Mouse (Mus musculus): ENCODE data around the gene Glmp. TPM values are rescaled to one million over a fixed set of nuclear protein-coding genes. Genes with fewer than 3 reads are reported as not detected.

Gene Glmp
- total and polyA plus RNA-seq, 3 experiments = 42.7 to 163 (median 75.6) TPM

DNA sequence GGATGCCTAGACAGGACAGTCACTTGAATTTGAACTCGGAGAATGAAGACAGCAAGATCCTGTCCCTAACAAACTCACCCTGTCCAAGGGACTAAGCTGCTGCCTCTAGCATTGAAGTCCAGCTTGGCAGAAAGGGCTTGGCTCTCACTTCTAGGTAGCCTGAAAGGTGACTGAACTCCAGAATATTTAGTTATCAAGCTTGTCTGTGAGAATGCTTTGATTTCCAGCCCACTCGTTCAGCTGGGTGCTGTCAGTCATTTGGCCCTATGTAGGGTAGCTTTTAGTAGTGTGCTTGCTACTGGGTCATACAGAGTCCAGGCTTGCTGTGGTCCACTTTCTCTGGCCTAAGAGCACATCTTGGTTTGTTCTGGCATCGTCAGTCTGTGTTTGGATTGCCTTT lies 14.2 kb downstream of the Glmp start:
- in situ Hi-C loops (cut with MboI; ENCODE audit: low pct_ligation_motif_present, low pct_unique_long_range_greater_than_20kb, low sequenced_read_pairs) (no loop called here), dilution Hi-C loops (cut with MboI; ENCODE audit: extremely low pct_ligation_motif_present, extremely low pct_unique_long_range_greater_than_20kb, low sequenced_read_pairs) (no loop called here)
- Histone ChIP-seq H3K27ac (ENCODE audit: insufficient read depth, low read depth) (no peak overlapping the region), H3K4me1 (ENCODE audit: control insufficient read depth in 1 of 2, insufficient read depth in 2 of 2) (peaks cover 10 to 25% of the 10 kb centered on the region in 2 experiments), H3K4me2 (ENCODE audit: insufficient read depth, low read depth, poor library complexity, severe bottlenecking) (no peak overlapping the region), H3K9ac (ENCODE audit: insufficient read depth, low read depth) (no peak overlapping the region), H3K79me2 (replicated peaks; ENCODE audit: control insufficient read depth, extremely low read depth, insufficient read depth, poor library complexity, severe bottlenecking) (peaks cover 41% of the 10 kb centered on the region), H3K36me3 (replicated peaks in 1 of 2; ENCODE audit: control insufficient read depth in 1 of 2, insufficient read depth in 1 of 2, low read length in 1 of 2) (peaks cover 21 to 49% of the 10 kb centered on the region in 2 experiments), H3K4me3 (replicated peaks in 1 of 3; ENCODE audit: low read depth in 2 of 3, low read length in 2 of 3, poor library complexity in 1 of 3) (no peak overlapping the region), H3K27me3 (replicated peaks) (no peaks in the 10 kb centered on the region), H3K9me3 (replicated peaks; ENCODE audit: low read length) (no peaks in the 10 kb centered on the region)
- TF ChIP-seq SMC3 (IDR thresholded peaks at IDR 0.05; ENCODE audit: low read depth, low read length) = no peak
- DNase-seq (ENCODE audit: extremely low read depth) = no peak

DNA sequence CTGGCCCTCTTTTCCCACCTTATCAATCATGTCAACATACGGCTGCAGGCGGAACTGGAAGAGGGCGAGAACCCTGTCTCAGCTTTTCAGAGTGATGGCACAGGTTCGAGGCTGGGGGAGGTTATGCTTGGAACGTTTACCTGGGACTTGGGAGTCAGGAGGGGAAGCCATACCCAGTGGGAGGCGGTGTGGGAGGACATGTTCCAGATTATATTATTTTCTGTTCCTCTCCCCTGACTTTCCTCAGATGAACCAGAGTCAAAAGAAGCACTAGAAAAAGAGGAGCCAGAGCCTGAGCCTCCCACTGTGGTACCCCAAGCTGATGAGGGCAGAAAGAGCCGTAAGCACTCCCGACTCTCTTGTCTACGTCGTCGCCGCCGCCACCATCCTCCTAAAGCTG lies 25.9 kb downstream of the Glmp start:
- Histone ChIP-seq H3K27ac (ENCODE audit: insufficient read depth, low read depth) (no peak overlapping the region), H3K36me3 (replicated peaks in 1 of 2; ENCODE audit: control insufficient read depth in 1 of 2, insufficient read depth in 1 of 2, low read length in 1 of 2) (peaks cover 93 to 98% of the 10 kb centered on the region in 2 experiments), H3K27me3 (replicated peaks) (no peaks in the 10 kb centered on the region), H3K4me3 (replicated peaks in 1 of 3; ENCODE audit: low read depth in 2 of 3, low read length in 2 of 3, poor library complexity in 1 of 3) (no peak overlapping the region), H3K4me1 (ENCODE audit: control insufficient read depth in 1 of 2, insufficient read depth in 2 of 2) (no peaks in the 10 kb centered on the region), H3K79me2 (replicated peaks; ENCODE audit: control insufficient read depth, extremely low read depth, insufficient read depth, poor library complexity, severe bottlenecking) (no peaks in the 10 kb centered on the region), H3K4me2 (ENCODE audit: insufficient read depth, low read depth, poor library complexity, severe bottlenecking) (no peak overlapping the region), H3K9me3 (replicated peaks; ENCODE audit: low read length) (no peaks in the 10 kb centered on the region), H3K9ac (ENCODE audit: insufficient read depth, low read depth) (no peak overlapping the region)
- in situ Hi-C loops (cut with MboI; ENCODE audit: low pct_ligation_motif_present, low pct_unique_long_range_greater_than_20kb, low sequenced_read_pairs) = no loop called here
- TF ChIP-seq ZKSCAN1 (IDR thresholded peaks at IDR 0.05; ENCODE audit: borderline replicate concordance, low read depth, low read length) (no peak), CHD2 (IDR thresholded peaks at IDR 0.05; ENCODE audit: low read length) (no peak), TCF12 (IDR thresholded peaks at IDR 0.05; ENCODE audit: low read depth, low read length) (no peak), GABPA (IDR thresholded peaks at IDR 0.05; ENCODE audit: insufficient replicate concordance, low read depth, low read length) (no peak), ZC3H11A (IDR thresholded peaks at IDR 0.05; ENCODE audit: low read depth, low read length) (no peak), RCOR1 (conservative IDR thresholded peaks at IDR 0.05; ENCODE audit: low read depth, low read length) (no peak), MAFK (IDR thresholded peaks at IDR 0.05; ENCODE audit: insufficient replicate concordance, low read length) (no peak), UBTF (IDR thresholded peaks at IDR 0.05; ENCODE audit: low read depth, low read length) (no peak)
- DNase-seq (ENCODE audit: extremely low read depth) = no peak
- dilution Hi-C loops (cut with MboI; ENCODE audit: extremely low pct_ligation_motif_present, extremely low pct_unique_long_range_greater_than_20kb, low sequenced_read_pairs) = no loop called here

DNA sequence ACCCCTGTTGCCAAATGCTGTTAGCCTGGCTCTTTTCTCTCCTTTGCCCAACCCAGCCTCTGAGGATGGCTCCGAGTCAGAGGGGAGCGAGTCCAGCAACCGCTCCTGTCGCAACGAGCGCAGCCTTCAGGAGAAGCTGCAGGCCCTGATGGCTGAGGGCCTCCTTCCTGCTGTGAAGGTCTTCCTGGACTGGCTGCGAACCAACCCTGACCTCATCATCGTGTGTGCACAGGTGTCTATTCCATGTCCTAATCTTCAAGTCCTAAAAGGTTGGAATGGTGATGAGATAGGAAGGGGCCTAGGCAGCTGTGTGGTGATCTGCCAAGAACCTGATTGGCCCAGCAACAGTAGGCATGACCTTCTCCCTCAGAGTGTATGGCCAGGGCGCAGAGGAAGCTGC lies 28.1 kb downstream of the Glmp start:
- no peaks in the 10 kb centered on the region for H3K27me3 ChIP-seq (replicated peaks)
- no peaks in the 10 kb centered on the region for H3K4me1 ChIP-seq (ENCODE audit: control insufficient read depth in 1 of 2, insufficient read depth in 2 of 2)
- H3K4me2 ChIP-seq (ENCODE audit: insufficient read depth, low read depth, poor library complexity, severe bottlenecking) = no peak overlapping the region
- H3K79me2 ChIP-seq (replicated peaks; ENCODE audit: control insufficient read depth, extremely low read depth, insufficient read depth, poor library complexity, severe bottlenecking) = no peaks in the 10 kb centered on the region
- H3K27ac ChIP-seq (ENCODE audit: insufficient read depth, low read depth) = no peak overlapping the region
- DNase-seq (ENCODE audit: extremely low read depth) = no peak
- dilution Hi-C loops (cut with MboI; ENCODE audit: extremely low pct_ligation_motif_present, extremely low pct_unique_long_range_greater_than_20kb, low sequenced_read_pairs) (no loop called here), in situ Hi-C loops (cut with MboI; ENCODE audit: low pct_ligation_motif_present, low pct_unique_long_range_greater_than_20kb, low sequenced_read_pairs) (no loop called here)
- H3K9me3 ChIP-seq (replicated peaks; ENCODE audit: low read length) = no peaks in the 10 kb centered on the region
- TF ChIP-seq JUN (IDR thresholded peaks at IDR 0.05; ENCODE audit: insufficient read depth, low read depth, low read length) (no peak), CTCF (conservative IDR thresholded peaks at IDR 0.05 in 1 of 2, IDR thresholded peaks at IDR 0.05 in 1 of 2; ENCODE audit: low read depth in 2 of 2, low read length in 2 of 2) (no peak), BHLHE40 (IDR thresholded peaks at IDR 0.05; ENCODE audit: low read depth, low read length) (no peak), PAX5 (IDR thresholded peaks at IDR 0.05; ENCODE audit: low read length) (no peak), ZKSCAN1 (IDR thresholded peaks at IDR 0.05; ENCODE audit: borderline replicate concordance, low read depth, low read length) (no peak), NRF1 (IDR thresholded peaks at IDR 0.05; ENCODE audit: low read depth, low read length) (no peak), JUND (conservative IDR thresholded peaks at IDR 0.05; ENCODE audit: low read depth, low read length) (no peak), RAD21 (IDR thresholded peaks at IDR 0.05; ENCODE audit: low read depth, low read length) (no peak), USF2 (conservative IDR thresholded peaks at IDR 0.05; ENCODE audit: low read depth, low read length) (no peak), ZC3H11A (IDR thresholded peaks at IDR 0.05; ENCODE audit: low read depth, low read length) (no peak), ELF1 (IDR thresholded peaks at IDR 0.05; ENCODE audit: low read depth, low read length) (no peak), MAX (IDR thresholded peaks at IDR 0.05; ENCODE audit: low read length) (no peak)
- no peak overlapping the region for H3K9ac ChIP-seq (ENCODE audit: insufficient read depth, low read depth)
- no peak overlapping the region for H3K4me3 ChIP-seq (replicated peaks in 1 of 3; ENCODE audit: low read depth in 2 of 3, low read length in 2 of 3, poor library complexity in 1 of 3)
- H3K36me3 ChIP-seq (replicated peaks in 1 of 2; ENCODE audit: control insufficient read depth in 1 of 2, insufficient read depth in 1 of 2, low read length in 1 of 2) = peaks cover 94 to 98% of the 10 kb centered on the region in 2 experiments
